Mouse (Mus musculus) regulatory T cell (primary cell): ENCODE data around the gene Olfr1497.
"Not testable (repeated sequence)": the region's sequence is repeated elsewhere in the genome, so short reads cannot be mapped to it uniquely, and the experiment has no call there.

Source experiments
- in situ Hi-C: fragments of 300-600 bp; cut with MboI, MseI; formaldehyde crosslinking; loops from one replicate; pipeline ENCODE4 v1.15.1; 2025; ENCODE audit warnings: high pct_unique_total_duplicates

Olfr1497 gene

GRCm38 (mm10) chr19:13798102-13798501 lies at the start of gene Olfr1497:
Gene Olfr1497, minus strand, starts transcription at chr19:13798202.
- in situ Hi-C loops = no loop called here

DNA sequence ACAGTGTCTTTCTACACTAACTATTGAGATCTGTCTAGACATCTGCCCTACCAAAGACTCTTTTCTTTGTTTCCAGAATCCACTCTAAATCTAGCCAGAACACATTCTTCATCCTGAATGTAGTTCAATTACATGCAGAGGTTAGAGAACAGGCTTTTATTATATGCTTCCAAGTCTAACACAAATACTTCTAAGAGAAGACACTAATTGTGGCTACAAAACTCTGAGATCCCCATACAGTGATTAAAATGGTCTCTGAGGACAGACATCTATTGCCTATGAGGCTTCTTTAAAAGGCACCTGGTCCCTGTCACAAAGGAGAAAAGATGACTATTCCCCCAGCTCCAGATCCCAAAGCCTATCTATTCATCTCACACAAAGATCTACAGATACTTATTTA lies 32.4 kb upstream of the Olfr1497 start, which contains the start of gene Olfr1500:
Olfr1500 (minus strand) TSS at position 101 of the 400 bp plus-strand sequence.
- in situ Hi-C loops = no loop called here

- in situ Hi-C loops = no loop called here
Observed at GRCm38 (mm10) chr19:13828447-13828846, 30.4 kb upstream of the Olfr1497 start.

GRCm38 (mm10) chr19:13820847-13821246 lies 22.8 kb upstream of the Olfr1497 start:
- in situ Hi-C loops = no loop called here

GRCm38 (mm10) chr19:13819347-13819746 lies 21.3 kb upstream of the Olfr1497 start, which contains the start of gene Olfr1499:
Gene Olfr1499, minus strand, starts transcription at chr19:13819447.
- in situ Hi-C loops = no loop called here

DNA sequence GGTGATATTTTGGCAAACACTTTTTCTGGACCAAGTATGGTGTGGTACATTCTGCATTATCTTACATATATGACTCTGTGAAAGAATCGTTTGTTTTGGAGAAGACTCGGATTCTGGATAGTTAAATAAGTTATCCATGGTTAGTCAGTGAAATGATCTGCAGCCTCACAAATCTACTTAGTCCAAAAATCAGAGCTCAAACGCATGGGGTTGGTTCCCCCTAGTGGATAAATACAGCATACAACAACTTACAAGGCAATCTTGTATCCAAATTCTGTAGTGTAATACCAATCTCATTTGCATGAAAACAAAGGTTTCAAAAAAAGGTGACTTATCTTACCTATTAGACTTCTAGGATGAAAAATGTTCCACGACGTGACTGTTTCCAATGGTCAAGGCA lies 20.8 kb upstream of the Olfr1497 start:
- in situ Hi-C loops = no loop called here

DNA sequence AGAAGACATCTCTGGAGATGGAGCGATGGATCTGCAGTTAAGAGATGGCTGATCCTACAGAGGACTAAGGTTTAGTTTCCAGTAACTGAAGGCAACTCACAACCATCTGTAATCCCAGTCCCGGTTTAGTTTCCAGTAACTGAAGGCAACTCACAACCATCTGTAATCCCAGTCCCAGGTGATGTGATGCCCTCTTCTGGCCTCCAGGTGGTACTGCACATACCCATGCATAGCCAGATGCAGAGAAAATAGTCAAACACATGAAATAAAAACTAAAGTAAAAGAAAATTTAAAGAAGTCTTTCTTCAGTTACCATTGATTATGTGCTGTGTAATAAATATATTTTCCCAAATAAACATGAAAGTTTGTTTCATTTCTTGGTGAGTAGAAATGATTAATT lies 14.8 kb upstream of the Olfr1497 start:
- in situ Hi-C loops = no loop called here

DNA sequence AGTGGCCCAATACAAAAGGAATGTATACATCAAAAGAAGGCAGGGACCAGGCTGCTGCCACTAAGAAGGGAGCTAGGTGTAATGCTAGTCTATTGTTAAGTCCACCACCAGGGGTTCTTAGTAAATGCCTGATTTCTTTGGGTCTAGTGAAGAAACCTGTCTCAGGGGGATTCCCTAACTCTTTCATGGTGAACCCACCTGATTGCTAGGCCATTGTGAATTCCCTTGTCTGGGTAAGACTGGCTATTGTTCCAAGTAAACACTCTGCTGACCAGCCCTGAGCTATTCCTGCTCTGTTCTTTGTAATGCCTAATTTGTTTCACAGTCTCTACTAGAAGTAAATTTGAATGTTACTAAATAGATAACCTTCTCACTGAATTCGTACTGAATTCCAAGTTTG lies 7.5 kb upstream of the Olfr1497 start:
- in situ Hi-C loops = not testable (repeated sequence)

- in situ Hi-C loops = no loop called here
Observed at GRCm38 (mm10) chr19:13777578-13777977, 20.4 kb downstream of the Olfr1497 start, which contains the start of gene Olfr1496. Gene Olfr1496, plus strand, starts transcription at chr19:13777878.

DNA sequence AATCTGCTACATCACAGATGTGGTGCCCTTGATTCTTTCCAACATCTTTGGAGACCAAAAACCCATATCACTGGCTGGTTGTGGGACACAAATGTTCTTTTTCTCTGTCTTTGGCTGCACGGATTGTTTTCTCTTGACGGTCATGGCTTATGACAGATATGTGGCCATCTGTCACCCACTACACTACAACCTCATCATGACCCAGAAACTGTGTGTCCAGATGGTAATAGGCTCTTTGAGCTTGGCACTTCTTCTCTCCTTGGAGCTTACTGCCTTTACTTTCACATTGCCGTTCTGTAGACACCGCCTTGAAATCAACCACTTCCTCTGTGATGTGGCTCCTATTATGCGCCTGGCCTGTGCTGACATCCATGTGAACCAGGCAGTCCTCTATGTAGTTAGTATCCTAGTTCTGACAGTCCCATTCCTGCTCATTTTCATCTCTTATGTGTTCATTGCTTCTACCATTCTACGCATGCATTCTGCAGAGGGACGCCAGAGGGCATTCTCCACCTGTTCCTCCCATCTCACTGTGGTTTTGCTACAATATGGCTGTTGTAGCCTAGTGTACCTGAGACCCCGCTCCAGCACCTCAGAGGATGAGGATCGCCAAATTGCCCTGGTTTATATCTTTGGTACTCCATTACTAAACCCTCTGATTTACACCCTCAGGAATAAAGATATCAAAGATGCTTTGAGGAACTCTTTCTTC lies 29.3 kb downstream of the Olfr1497 start:
- in situ Hi-C loops = no loop called here

DNA sequence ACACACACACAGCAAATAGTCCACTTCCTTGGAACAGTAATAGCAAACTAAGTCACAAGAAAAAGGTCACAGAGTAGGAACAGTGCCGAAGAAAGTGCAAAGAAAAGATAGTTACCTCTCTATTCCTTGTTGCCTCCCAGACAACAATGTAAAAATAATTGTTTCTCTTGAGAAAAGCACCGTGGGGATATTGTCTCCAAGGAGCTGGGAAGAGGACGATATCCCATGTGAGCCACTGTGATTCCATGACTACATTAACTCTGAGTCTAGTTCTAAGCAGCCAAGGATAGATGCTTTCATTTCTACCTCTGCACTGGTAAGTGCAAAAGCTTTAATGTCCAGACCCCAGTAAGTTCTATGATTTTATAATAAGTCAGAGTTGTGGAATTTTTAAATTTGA lies 33.7 kb downstream of the Olfr1497 start, which contains the start of gene Olfr1495:
Olfr1495 (plus strand) TSS at position 301 of the 400 bp plus-strand sequence.
- in situ Hi-C loops = no loop called here

- in situ Hi-C loops = no loop called here
Observed at GRCm38 (mm10) chr19:13749366-13749765, 48.6 kb downstream of the Olfr1497 start.
